Mouse (Mus musculus): ENCODE results near the gene Kcnh5. TPM values are rescaled to one million over a fixed set of nuclear protein-coding genes. Genes with fewer than 3 reads are reported as not detected.

The Kcnh5 gene
- polyA plus RNA-seq, 1 experiment = not detected

GRCm38 (mm10) chr12:74952661-74953060 lies 224.5 kb downstream of the Kcnh5 start:
- no peak for DNase-seq (ENCODE audit: low read depth)

DNA sequence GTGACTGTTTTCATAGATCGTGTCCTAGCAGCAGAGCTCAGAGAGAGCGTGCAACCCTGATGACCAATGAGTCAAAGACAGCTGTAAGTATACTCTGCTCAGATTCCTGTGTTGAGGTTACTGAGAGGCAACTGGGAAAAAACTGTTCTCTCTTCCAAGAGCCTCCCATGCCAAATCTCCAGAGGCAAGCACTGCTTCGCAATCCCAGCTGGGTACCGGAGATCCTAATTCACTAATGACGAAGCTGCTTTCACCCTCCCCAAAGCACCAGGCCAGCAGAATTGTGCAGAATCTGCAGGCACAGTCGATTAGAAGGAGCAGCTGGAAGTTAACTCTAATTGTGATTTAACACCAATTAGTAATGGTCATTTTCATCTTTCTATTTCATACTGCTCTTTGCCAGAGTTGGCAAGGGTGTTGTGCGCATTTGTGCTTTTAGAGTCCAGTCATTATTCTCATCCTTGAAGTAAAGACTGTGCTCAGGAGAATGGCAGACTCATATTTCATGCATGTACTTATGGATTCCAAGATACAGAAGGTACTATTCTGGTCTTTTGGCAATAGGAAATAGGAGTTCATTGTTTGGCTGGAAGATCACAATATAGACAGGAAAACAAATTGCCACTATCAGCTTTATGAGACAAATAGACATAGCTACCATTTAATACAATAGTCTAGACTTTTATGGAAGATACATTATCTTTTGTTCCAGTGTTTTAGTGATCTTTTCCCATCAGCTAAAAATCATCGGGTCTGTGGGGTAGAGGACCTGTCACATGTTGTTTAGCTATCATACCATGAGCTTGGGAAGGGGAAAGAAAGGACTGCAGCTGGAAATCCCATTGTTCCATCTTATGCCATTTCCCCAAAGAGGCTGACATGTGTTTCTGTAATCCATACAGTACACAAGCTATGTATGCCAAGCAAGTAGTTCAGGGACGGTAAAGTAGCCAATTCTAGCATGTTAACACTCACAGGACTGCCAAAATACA lies 225.7 kb downstream of the Kcnh5 start:
- DNase-seq (ENCODE audit: low read depth) = no peak

DNA sequence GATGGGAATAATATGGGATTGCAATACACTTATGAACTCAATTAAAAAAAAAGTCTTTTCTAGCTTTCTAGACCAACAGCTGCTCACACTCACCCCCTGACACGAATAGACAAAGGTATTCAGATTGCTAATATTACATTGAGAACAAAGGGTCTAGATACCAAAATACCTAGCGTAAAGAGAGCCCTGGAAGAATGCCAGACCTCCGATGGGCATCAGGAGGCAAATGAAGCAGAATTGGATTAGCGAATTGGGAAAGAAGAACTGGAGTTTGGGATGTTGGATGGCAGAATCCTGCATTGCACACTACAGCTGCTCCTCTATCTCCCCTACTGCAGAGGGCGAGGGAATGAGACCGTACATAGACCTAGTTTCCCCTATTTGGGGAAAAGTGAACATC lies 275.8 kb downstream of the Kcnh5 start:
- no peak for DNase-seq (ENCODE audit: low read depth)

GRCm38 (mm10) chr12:74900777-74901176 lies 276.4 kb downstream of the Kcnh5 start:
- DNase-seq (ENCODE audit: low read depth) = no peak

DNA sequence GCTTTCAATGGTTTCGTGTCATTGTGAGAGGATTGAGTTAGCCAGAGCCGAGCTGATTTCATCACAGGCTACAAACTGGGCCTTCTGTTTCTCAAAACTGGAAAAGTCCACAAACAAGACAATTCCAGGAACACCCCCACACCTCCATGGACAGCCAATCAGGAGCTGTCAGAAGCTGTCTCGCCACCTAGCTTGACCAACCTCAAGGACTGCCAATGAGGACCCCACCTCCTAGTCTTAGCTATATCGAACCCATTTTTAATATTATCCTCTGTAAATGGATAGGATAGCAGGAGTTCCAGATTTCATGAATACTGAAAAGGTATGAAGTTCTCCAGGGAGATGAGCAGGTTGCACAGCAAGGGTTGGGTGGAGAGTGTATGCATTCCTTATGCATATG lies 278.1 kb downstream of the Kcnh5 start:
- no peak for DNase-seq (ENCODE audit: low read depth)

GRCm38 (mm10) chr12:74898211-74898610 lies 278.9 kb downstream of the Kcnh5 start:
- DNase-seq (ENCODE audit: low read depth) = no peak

- DNase-seq (ENCODE audit: low read depth) = no peak
Measured at GRCm38 (mm10) chr12:74894870-74895423, 282.2 kb downstream of the Kcnh5 start.

GRCm38 (mm10) chr12:74889419-74889818 lies 287.7 kb downstream of the Kcnh5 start:
- no peak for DNase-seq (ENCODE audit: low read depth)

DNA sequence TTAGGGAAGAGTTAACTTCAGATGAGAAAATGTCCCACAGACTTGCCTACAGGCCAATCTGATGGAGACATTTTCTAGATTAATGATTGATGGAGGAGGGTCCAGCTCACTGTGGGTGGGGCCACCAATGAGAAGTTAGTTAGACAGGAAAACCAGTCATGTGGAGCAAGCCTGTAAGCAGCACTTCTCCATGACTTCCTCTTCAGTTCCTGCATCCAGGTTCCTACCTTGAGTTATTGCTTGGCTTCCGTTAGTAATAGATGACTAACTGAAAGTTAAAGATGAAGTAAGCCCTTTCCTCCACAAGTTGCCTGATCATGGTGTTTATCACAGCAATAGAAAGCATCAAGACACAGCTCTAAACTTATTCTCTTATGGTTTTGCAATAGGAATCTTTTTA lies 290.1 kb downstream of the Kcnh5 start:
- no peak for DNase-seq (ENCODE audit: low read depth)

- DNase-seq (ENCODE audit: low read depth) = no peak
Measured at GRCm38 (mm10) chr12:74881344-74881743, 295.8 kb downstream of the Kcnh5 start.

GRCm38 (mm10) chr12:74855666-74856065 lies 321.5 kb downstream of the Kcnh5 start:
- DNase-seq (ENCODE audit: low read depth) = no peak

- DNase-seq (ENCODE audit: low read depth) = no peak
Measured at GRCm38 (mm10) chr12:74854263-74854662, 322.9 kb downstream of the Kcnh5 start.

DNA sequence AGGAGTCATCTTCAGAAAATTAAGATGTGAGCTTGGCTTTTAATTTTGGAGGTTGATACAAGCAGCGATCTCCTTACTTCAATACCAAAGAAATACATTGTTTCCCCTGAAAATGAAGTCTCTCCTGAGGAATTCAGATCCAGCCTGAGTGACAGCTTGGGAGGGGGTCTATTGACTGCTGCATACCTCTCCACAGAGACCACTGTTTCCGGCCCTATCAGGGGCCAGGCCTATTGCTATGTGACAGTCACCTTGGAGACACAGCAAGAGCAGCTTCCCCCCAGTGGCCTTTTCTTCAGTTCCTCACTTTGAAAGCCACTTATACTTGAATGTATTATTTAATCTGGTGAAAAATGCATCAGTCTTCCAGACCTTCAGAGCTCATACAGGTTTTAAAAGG lies 326.8 kb downstream of the Kcnh5 start:
- DNase-seq (ENCODE audit: low read depth) = no peak

GRCm38 (mm10) chr12:74849912-74850311 lies 327.2 kb downstream of the Kcnh5 start:
- DNase-seq (ENCODE audit: low read depth) = no peak

DNA sequence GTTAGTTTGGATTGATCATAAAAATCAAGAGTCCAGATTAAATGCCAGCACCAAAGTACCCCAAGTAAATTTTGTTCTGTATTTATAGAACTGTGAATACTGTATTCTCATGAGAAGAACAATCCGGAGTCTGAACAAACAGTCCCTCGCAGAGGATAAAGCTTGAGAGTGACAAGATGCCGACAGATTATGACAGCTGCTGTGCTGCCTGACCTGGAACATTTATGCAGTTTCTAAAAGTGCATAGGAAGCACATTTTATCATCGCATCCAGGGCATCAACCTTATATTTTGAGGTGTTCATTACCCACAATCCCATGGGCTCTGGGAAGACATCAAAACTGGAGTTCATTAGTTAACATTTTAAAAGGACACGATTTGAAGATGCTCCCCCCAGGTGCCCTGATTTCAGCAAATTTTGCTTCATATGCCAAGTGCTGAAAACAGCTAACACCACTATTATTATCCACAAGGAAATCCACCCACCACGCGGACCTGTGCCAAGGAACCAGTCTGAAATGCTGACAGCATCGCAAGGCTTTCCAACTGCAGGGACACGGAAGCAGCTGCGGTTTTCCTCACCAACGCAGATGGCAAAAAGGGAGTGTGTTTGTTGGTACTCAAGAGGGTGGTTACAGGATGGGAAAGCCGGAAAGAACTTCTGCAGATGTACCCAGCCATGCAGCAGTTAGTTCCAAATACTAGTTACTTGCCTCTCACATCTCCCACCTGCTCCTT lies 328.4 kb downstream of the Kcnh5 start:
- DNase-seq (ENCODE audit: low read depth) = no peak

Other genes with a start within 250 kb of the Kcnh5 start
- 37.5 and 39.2 TPM in 2 replicates for gene Rhoj, start 131.0 kb upstream of the Kcnh5 start, polyA plus RNA-seq (2012; rRNA removed)
- not detected in 2 replicates for gene Gphb5, start 239.4 kb upstream of the Kcnh5 start, polyA plus RNA-seq (2012; rRNA removed)

All from gonadal fat pad, adult 2 months (tissue).